10 mouse cellular contexts compared by ENCODE assay signal in the genomic region with DNA sequence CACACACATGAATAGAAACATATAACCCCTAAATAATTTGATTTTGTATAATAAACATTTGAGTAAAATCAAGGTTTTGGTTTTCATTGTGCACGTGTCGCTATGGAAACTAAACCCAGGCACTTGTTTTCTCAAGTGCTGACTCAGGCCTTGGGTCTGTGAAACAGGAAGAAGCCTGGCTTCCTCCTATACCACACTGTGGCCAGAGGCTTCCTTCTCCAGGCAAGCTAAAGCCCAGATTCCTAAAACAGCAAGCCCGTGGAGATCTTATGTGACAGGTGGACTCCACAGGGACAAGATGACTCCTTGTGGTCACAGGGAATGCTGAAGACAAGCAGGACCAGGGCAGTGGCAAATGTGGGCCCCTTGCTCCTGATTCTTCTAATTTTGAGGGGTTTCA. TPM values are rescaled to one million over a fixed set of nuclear protein-coding genes. Genes with fewer than 3 reads are reported as not detected.
DNase-seq lines count a peak whose midpoint lies in the region; ATAC-seq and TF ChIP-seq lines count a peak whose summit lies in the region.
"Had no signal": no experiment of that assay in that cellular context is flagged by ENCODE, and none has a peak within 500 bp of the region (broad histone marks: within the 10 kb centered on the region; RNA-seq: fewer than 3 reads in every experiment).

No protein-coding gene starts in this region.

- H3K4me3 ChIP-seq in cerebellum, adult 2 months (replicated peaks; ENCODE audit: insufficient read depth, low read depth, low read length): no peak overlapping the region
- H3K4me3 ChIP-seq: hindbrain, embryonic 15.5 days had no signal

- no peak overlapping the region for H3K27ac ChIP-seq in cerebellum, adult 2 months (ENCODE audit: insufficient read depth, low read length)
- H3K27ac ChIP-seq: hindbrain, embryonic 15.5 days had no signal

- TF ChIP-seq POLR2A in cerebellum, adult 2 months (IDR thresholded peaks at IDR 0.05; ENCODE audit: borderline replicate concordance, insufficient read depth, low read length): no peak

- H3K4me1 ChIP-seq in cerebellum, adult 2 months (ENCODE audit: control insufficient read depth, insufficient read depth, low read length): no peaks in the 10 kb centered on the region
- H3K4me1 ChIP-seq: hindbrain, embryonic 15.5 days had no signal

- 69% methylated on average over 3 of the region's 3 CpGs for WGBS in cerebellum, adult 2 months

- no peak for TF ChIP-seq CTCF in cerebellum, adult 2 months (IDR thresholded peaks at IDR 0.05; ENCODE audit: borderline replicate concordance, insufficient read depth, low read depth, low read length)

- peak; percentile 63 to 68 for DNase-seq in spleen, postnatal 36 days (ENCODE audit: low spot score in 2 of 2)
- no peak for DNase-seq in spleen, adult 12 weeks (ENCODE audit: low spot score)
- peak; percentile 62 for DNase-seq in lung, postnatal 36 days
- DNase-seq in cerebellum, adult 2 months: no peak
- DNase-seq in urinary bladder, postnatal 14 days (ENCODE audit: low spot score): no peak
- DNase-seq in ovary, postnatal 14 days (ENCODE audit: low spot score): no peak
- DNase-seq in cerebellum, adult 9-11 months: no peak
- DNase-seq: midbrain, embryonic 14.5 days had no signal

- H3K27me3 ChIP-seq in cerebellum, adult 2 months (ENCODE audit: control insufficient read depth, insufficient read depth, low read length): no peaks in the 10 kb centered on the region
- H3K27me3 ChIP-seq: hindbrain, embryonic 15.5 days had no signal

- peak; percentile 60 for ATAC-seq in common myeloid progenitor, adult 5-6 weeks (replicated peaks; ENCODE audit: low read depth, poor library complexity, severe bottlenecking)

RNA-seq across cellular contexts. Expression of a gene that starts 38.6 kb away (rescaled TPM):
- 28.1 and 29.7 TPM in 2 replicates for total RNA-seq in common myeloid progenitor, adult 5-6 weeks (2017)
- polyA plus RNA-seq in cerebellum, adult 2 months (2012; rRNA removed): 7.6 and 7.9 TPM in 2 replicates

Comparison
In these comparisons a context has a peak if more than half of its experiments do, and no peak if none do; other contexts are left out.
1. DNase-seq: peak in spleen, postnatal 36 days (2 of 2) and lung, postnatal 36 days (single experiment); none in spleen, adult 12 weeks (single experiment), cerebellum, adult 2 months (0 of 2), urinary bladder, postnatal 14 days (single experiment), ovary, postnatal 14 days (single experiment) and cerebellum, adult 9-11 months (single experiment).